Mouse (Mus musculus) MEL (cell line): ENCODE results near the gene Arf4. TPM values are rescaled to one million over a fixed set of nuclear protein-coding genes. Genes with fewer than 3 reads are reported as not detected.

Experiments used
- DNase-seq: peaks from one replicate; pipeline ENCODE4 v3.0.0; 2011; ENCODE audit warnings: low read depth, low spot score
- H3K27ac ChIP-seq: 2 replicates; pipeline ENCODE4 v1.5.1; 2012; ENCODE audit warnings: low read depth, mild to moderate bottlenecking, control low read depth, low read length, moderate library complexity; ENCODE audit not compliant: control insufficient read depth
- H3K27me3 ChIP-seq, 2 experiments: fragments of 150-350 bp in 1 of 2; sonication (generic) in 1 of 2; 2 replicates each; pipeline ENCODE4 v1.6.1; 2012; ENCODE audit warnings: low read length in 2 of 2, mild to moderate bottlenecking in 2 of 2, improper control_type of control experiment in 1 of 2, moderate library complexity in 1 of 2; ENCODE audit not compliant: insufficient read depth in 2 of 2, control insufficient read depth in 1 of 2
- H3K36me3 ChIP-seq, 2 experiments: 2 replicates each; pipeline ENCODE4 v1.6.1; 2012 to 2014; ENCODE audit warnings: low read length in 2 of 2, improper control_type of control experiment in 1 of 2, inconsistent platforms in 1 of 2, mild to moderate bottlenecking in 1 of 2; ENCODE audit not compliant: insufficient read depth in 2 of 2, control insufficient read depth in 1 of 2
- H3K4me1 ChIP-seq, 2 experiments: fragments of 150-350 bp in 1 of 2; sonication (generic) in 1 of 2; 2 replicates each; pipeline ENCODE4 v1.6.1; 2012; ENCODE audit warnings: low read length in 2 of 2, improper control_type of control experiment in 1 of 2, mild to moderate bottlenecking in 1 of 2; ENCODE audit not compliant: insufficient read depth in 2 of 2, control insufficient read depth in 1 of 2
- H3K4me3 ChIP-seq, 2 experiments: fragments of 150-350 bp in 1 of 2; sonication (generic) in 1 of 2; 2 replicates each; pipeline ENCODE4 v1.5.1; 2012; ENCODE audit warnings: low read depth in 2 of 2, low read length in 2 of 2, mild to moderate bottlenecking in 2 of 2, moderate library complexity in 2 of 2, control low read depth in 1 of 2, improper control_type of control experiment in 1 of 2; ENCODE audit not compliant: control insufficient read depth in 1 of 2, insufficient read depth in 1 of 2
- H3K79me2 ChIP-seq: 2 replicates; pipeline ENCODE4 v1.6.1; 2012; ENCODE audit warnings: mild to moderate bottlenecking, low read length, moderate library complexity; ENCODE audit not compliant: control insufficient read depth, poor library complexity, insufficient read depth
- H3K9ac ChIP-seq: 2 replicates; pipeline ENCODE4 v1.6.1; 2012; ENCODE audit warnings: low read depth, mild to moderate bottlenecking, control low read depth, low read length, moderate library complexity; ENCODE audit not compliant: control insufficient read depth, poor library complexity, severe bottlenecking
- H3K9me3 ChIP-seq: fragments of 150-350 bp; sonication (generic); replicated peaks from 2 replicates; pipeline ENCODE4 v1.6.1; 2012; ENCODE audit warnings: mild to moderate bottlenecking, low read length, improper control_type of control experiment, moderate library complexity; ENCODE audit not compliant: insufficient read depth
- CHD1 ChIP-seq: IDR thresholded peaks from 2 replicates; pipeline ENCODE4 v1.6.1; 2012; ENCODE audit warnings: low read depth, mild to moderate bottlenecking, inconsistent platforms, low read length, improper control_type of control experiment
- ELF1 ChIP-seq: IDR thresholded peaks from 2 replicates; pipeline ENCODE4 v1.6.1; 2014; ENCODE audit warnings: low read depth, mild to moderate bottlenecking, inconsistent platforms, low read length, improper control_type of control experiment, moderate library complexity
- EP300 ChIP-seq, 2 experiments: IDR thresholded peaks; 2 replicates each; pipeline ENCODE4 v1.6.1; 2011; ENCODE audit warnings: improper control_type of control experiment in 2 of 2, low read length in 2 of 2, low read depth in 1 of 2, mild to moderate bottlenecking in 1 of 2
- GATA1 ChIP-seq: IDR thresholded peaks from 2 replicates; pipeline ENCODE4 v1.6.1; 2011; ENCODE audit warnings: low read depth, low read length, improper control_type of control experiment
- MAFK ChIP-seq: IDR thresholded peaks from 2 replicates; pipeline ENCODE4 v1.6.1; 2011; ENCODE audit warnings: low read depth, mild to moderate bottlenecking, low read length, improper control_type of control experiment, borderline replicate concordance
- MEF2A ChIP-seq: IDR thresholded peaks from 2 replicates; pipeline ENCODE4 v1.6.1; 2014; ENCODE audit warnings: low read depth, mild to moderate bottlenecking, inconsistent platforms, low read length, improper control_type of control experiment; ENCODE audit not compliant: poor library complexity, insufficient replicate concordance, severe bottlenecking; ENCODE audit errors: extremely low read depth
- MXI1 ChIP-seq: IDR thresholded peaks from 2 replicates; pipeline ENCODE4 v1.6.1; 2011; ENCODE audit warnings: mild to moderate bottlenecking, low read depth, low read length, improper control_type of control experiment
- MYB ChIP-seq: IDR thresholded peaks from 2 replicates; pipeline ENCODE4 v1.6.1; 2011; ENCODE audit warnings: mild to moderate bottlenecking, low read depth, low read length, improper control_type of control experiment
- MYC ChIP-seq: IDR thresholded peaks from 2 replicates; pipeline ENCODE4 v1.6.1; 2011; ENCODE audit warnings: low read depth, mild to moderate bottlenecking, low read length, improper control_type of control experiment, moderate library complexity
- POLR2A ChIP-seq, 2 experiments: IDR thresholded peaks; 2 replicates each; pipeline ENCODE4 v1.6.1; 2011 to 2012; ENCODE audit warnings: low read length in 2 of 2, mild to moderate bottlenecking in 2 of 2, control low read depth in 1 of 2, improper control_type of control experiment in 1 of 2, low read depth in 1 of 2, moderate library complexity in 1 of 2; ENCODE audit not compliant: control insufficient read depth in 1 of 2, insufficient read depth in 1 of 2, poor library complexity in 1 of 2
- SIN3A ChIP-seq: IDR thresholded peaks from 2 replicates; pipeline ENCODE4 v1.6.1; 2012; ENCODE audit warnings: low read length, improper control_type of control experiment, inconsistent platforms
- TAL1 ChIP-seq: IDR thresholded peaks from 2 replicates; pipeline ENCODE4 v1.6.1; 2012; ENCODE audit warnings: mild to moderate bottlenecking, inconsistent platforms, low read length, moderate library complexity, mixed read lengths
- TCF12 ChIP-seq: IDR thresholded peaks from 2 replicates; pipeline ENCODE4 v1.6.1; 2014; ENCODE audit warnings: low read depth, mild to moderate bottlenecking, inconsistent platforms, low read length, improper control_type of control experiment, moderate library complexity
- ZNF384 ChIP-seq: IDR thresholded peaks from 2 replicates; pipeline ENCODE4 v1.6.1; 2012; ENCODE audit warnings: low read depth, mild to moderate bottlenecking, inconsistent platforms, low read length, improper control_type of control experiment
- polyA plus RNA-seq, 2 experiments: library from polyadenylated mRNA; stranded (reverse) in 1 of 2; unstranded in 1 of 2; fragments of >175 nt in 1 of 2; fragments of >200 nt in 1 of 2; gene quantifications; 2 replicates each; pipeline versions ENCODE4 v1.2.1 to v1.2.4; 2012; ENCODE audit warnings: low replicate concordance in 2 of 2, low read depth in 1 of 2; ENCODE audit not compliant: insufficient read length in 2 of 2, insufficient read depth in 1 of 2, missing spikeins in 1 of 2
- total RNA-seq: library from RNA; depleted of rRNA; stranded (reverse); fragments of 300-350 nt; gene quantifications from 2 replicates; pipeline ENCODE4 v1.2.3, GENCODE M21; 2012

Arf4 gene
- total and polyA plus RNA-seq, 3 experiments, result 50.9 to 87.6 TPM; not detected in 1

DNA sequence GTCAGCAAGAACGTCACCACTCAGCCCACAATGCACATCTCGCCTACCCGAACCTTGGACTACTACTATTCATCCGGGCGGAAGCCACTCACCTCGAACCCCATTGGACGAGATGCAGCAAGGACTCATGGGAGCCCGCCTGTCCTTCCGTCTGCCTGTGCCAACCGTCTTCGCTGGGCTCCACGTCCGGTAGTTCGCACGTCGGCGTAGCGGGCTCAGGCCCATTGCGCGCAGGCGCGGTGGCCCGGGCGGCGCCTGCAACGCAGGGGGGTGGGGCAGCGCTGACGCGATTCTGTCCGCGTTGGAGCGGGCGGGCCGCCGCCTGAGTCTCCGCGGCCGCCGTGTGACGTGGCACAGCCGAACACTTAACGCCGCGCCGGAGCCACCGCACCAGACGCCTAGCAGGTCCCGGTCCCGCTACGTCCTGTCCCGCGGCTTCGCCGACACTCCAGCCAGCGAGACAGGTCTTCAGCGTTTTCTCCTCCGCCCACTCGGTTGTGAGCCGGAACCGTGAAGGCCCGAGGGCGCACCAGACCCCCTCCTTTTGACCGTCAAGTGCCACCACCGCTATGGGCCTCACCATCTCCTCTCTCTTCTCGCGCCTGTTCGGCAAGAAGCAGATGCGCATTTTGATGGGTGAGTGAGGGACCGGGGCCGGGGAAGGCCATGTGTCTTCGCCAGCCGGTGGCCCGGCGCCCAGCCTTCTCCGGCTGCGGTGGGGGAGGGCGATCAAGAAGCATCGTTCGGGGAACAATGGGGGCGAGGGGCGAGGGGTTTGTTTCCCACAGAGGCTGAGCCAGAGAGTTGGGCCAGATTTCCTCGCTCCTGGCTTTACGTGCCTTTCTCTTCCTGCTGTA, at the start of gene Arf4 (continued):
- TF ChIP-seq TCF12 (peak; percentile 75), MEF2A (no peak), MAFK (no peak), POLR2A (IDR thresholded peaks at IDR 0.05; ENCODE audit: control insufficient read depth in 1 of 2, insufficient read depth in 1 of 2, low read depth in 1 of 2, low read length in 2 of 2, poor library complexity in 1 of 2) (peak; percentile 70 to 99; a peak in 3 of 4 replicates), CHD1 (no peak)

DNA sequence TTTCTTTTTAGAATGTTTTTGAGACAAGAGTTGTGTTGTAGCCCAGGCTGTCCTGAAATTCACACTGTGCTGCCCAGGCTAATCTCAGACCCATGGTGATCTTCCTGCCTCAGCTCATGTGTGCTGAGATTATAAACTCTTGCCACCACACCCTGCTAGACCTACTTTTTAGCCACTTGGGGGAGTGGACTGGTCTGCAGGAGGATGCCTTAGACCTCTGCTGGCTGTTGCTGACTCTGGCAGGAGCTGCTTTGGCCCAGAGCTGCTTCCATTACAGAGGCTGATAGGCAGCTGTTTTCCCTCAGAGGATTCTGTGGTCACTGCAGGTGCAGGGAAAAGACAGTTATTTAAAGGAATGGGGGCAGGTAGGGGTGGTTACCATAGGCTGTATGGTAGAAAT, 46.5 kb upstream of the Arf4 start:
- H3K27ac ChIP-seq, result no peak overlapping the region
- TF ChIP-seq TAL1 (no peak), ZNF384 (no peak), ELF1 (no peak), SIN3A (no peak)
- no peak overlapping the region for H3K9ac ChIP-seq
- DNase-seq, result peak; percentile 34
- peaks cover 5% of the 10 kb centered on the region; the same call in 1 of the 2 replicates for H3K79me2 ChIP-seq
- H3K36me3 ChIP-seq, result peaks cover 0 to 56% of the 10 kb centered on the region in 2 experiments; a peak in 2 of 4 replicates
- H3K27me3 ChIP-seq, result no peaks in the 10 kb centered on the region
- H3K4me3 ChIP-seq, result no peak overlapping the region
- no peaks in the 10 kb centered on the region for H3K9me3 ChIP-seq
- H3K4me1 ChIP-seq, result peaks cover 21 to 29% of the 10 kb centered on the region in 2 experiments

DNA sequence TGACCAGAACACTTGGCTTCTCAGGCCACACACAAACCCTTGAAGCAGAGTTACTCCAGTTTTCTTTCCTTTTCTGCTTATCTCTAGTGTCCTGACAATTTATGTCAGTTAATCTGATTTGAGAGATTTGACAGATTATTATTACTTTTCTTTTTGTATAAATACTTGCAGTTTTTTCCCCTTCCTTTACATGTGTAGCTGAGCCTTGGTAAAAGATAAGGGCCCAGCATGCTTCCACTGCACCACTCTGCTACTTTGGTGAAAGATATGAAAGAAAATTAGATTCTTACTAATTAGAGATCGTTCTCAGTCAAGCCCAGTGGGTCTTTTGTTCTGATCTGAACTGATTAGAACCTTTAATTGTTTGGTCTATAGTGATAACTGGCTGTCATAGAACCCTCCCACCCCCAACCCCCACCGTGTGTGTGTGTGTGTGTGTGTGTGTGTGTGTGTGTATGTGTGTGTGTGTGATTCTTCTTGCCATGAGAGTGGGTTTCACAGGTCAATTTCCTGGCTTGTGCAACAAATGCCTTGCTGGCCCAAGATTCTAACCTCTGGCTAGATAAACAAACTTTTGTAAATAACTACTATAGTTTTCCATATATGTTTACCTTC, 44.5 kb upstream of the Arf4 start:
- H3K4me1 ChIP-seq, result peaks cover 21 to 22% of the 10 kb centered on the region in 2 experiments
- peaks cover 0 to 47% of the 10 kb centered on the region in 2 experiments; a peak in 3 of 4 replicates for H3K36me3 ChIP-seq
- peak overlapping the region in 1 of 2 experiments; percentile 23; a peak in 2 of 4 replicates for H3K4me3 ChIP-seq
- no peaks in the 10 kb centered on the region for H3K9me3 ChIP-seq
- H3K27ac ChIP-seq, result peak overlapping the region; percentile 49
- peak; percentile 57 for DNase-seq
- TF ChIP-seq MYB, result no peak
- TF ChIP-seq EP300 (IDR thresholded peaks at IDR 0.05; ENCODE audit: low read depth in 1 of 2, low read length in 2 of 2), result peak; percentile 38 to 58; a peak in 3 of 4 replicates
- peak; percentile 64; the same call in 1 of the 2 replicates for TF ChIP-seq MYC
- TF ChIP-seq GATA1, result peak; percentile 74
- peak; percentile 61; the same call in 1 of the 2 replicates for TF ChIP-seq MXI1
- H3K9ac ChIP-seq, result peak overlapping the region; percentile 40
- H3K79me2 ChIP-seq, result peaks cover 3% of the 10 kb centered on the region; the same call in 1 of the 2 replicates
- H3K27me3 ChIP-seq, result no peaks in the 10 kb centered on the region
